Mouse (Mus musculus) olfactory bulb, adult 2 months (tissue): ENCODE data around the gene Gpa33. TPM values are rescaled to one million over a fixed set of nuclear protein-coding genes. Genes with fewer than 3 reads are reported as not detected.

ENCODE experiments used
- H3K27ac ChIP-seq: fragments of 200-500 bp; 2 replicates; pipeline ENCODE4 v1.5.1; 2012; ENCODE audit warnings: low read depth, low read length; ENCODE audit not compliant: insufficient read depth
- H3K4me1 ChIP-seq: fragments of 200-500 bp; 2 replicates; pipeline ENCODE4 v1.6.1; 2012; ENCODE audit warnings: low read length; ENCODE audit not compliant: control insufficient read depth, insufficient read depth
- H3K4me3 ChIP-seq: fragments of 200-500 bp; 2 replicates; pipeline ENCODE4 v1.5.1; 2012; ENCODE audit warnings: mild to moderate bottlenecking, low read depth, low read length, moderate library complexity; ENCODE audit not compliant: insufficient read depth
- CTCF ChIP-seq: fragments of 200-500 bp; IDR thresholded peaks from 2 replicates; pipeline ENCODE4 v1.5.1; 2012; ENCODE audit warnings: low read depth, mild to moderate bottlenecking, low read length, moderate library complexity; ENCODE audit not compliant: insufficient read depth
- POLR2A ChIP-seq: fragments of 200-500 bp; IDR thresholded peaks from 2 replicates; pipeline ENCODE4 v1.6.1; 2012; ENCODE audit warnings: mild to moderate bottlenecking, low read depth, low read length, moderate library complexity; ENCODE audit not compliant: insufficient read depth
- WGBS: fragments of 180-500 bp; shearing (Covaris S2); methylation state at CpG from one replicate; pipeline ENCODE4 v1.1.7; 2018; 5-methylcytosine and 5-hydroxymethylcytosine counted together
- polyA plus RNA-seq: library from polyadenylated mRNA; stranded (reverse); fragments of >200 nt; gene quantifications from 2 replicates; pipeline ENCODE4 v1.2.4, GENCODE M21; 2012; ENCODE audit warnings: low replicate concordance; ENCODE audit not compliant: missing spikeins, insufficient read depth, insufficient read length

Gpa33 gene
- polyA plus RNA-seq, 1 experiment = not detected

- 96% methylated on average over 3 of the region's 3 CpGs for WGBS
- no peak overlapping the region for H3K27ac ChIP-seq
These were observed 25.2 kb upstream of the Gpa33 start for GRCm38 (mm10) chr1:166104858-166105257.

GRCm38 (mm10) chr1:166105464-166105863 is 24.6 kb upstream of the Gpa33 start:
- TF ChIP-seq CTCF (no peak), POLR2A (no peak)

More at GRCm38 (mm10) chr1:166104858-166105257, 25.2 kb upstream of the Gpa33 start:
- no peak for TF ChIP-seq CTCF
- TF ChIP-seq POLR2A = no peak
- 0 out of 2 replicates have a peak, but pooled peaks cover 4% of the 10 kb centered on the region for H3K4me1 ChIP-seq
- H3K4me3 ChIP-seq = no peak overlapping the region

GRCm38 (mm10) chr1:166114986-166115385 is 15.1 kb upstream of the Gpa33 start:
- TF ChIP-seq CTCF (no peak), POLR2A (no peak)
- Histone ChIP-seq H3K4me3 (no peak overlapping the region), H3K27ac (no peak overlapping the region), H3K4me1 (peaks cover 7% of the 10 kb centered on the region)
- WGBS = 94% methylated on average over 3 of the region's 3 CpGs

More at GRCm38 (mm10) chr1:166105464-166105863, 24.6 kb upstream of the Gpa33 start:
- H3K4me1 ChIP-seq = 0 out of 2 replicates have a peak, but pooled peaks cover 4% of the 10 kb centered on the region
- no peak overlapping the region for H3K27ac ChIP-seq
- no peak overlapping the region for H3K4me3 ChIP-seq
- WGBS = 82% methylated on average over 6 of the region's 6 CpGs

- WGBS = 92% methylated on average over 4 of the region's 4 CpGs
- H3K4me1 ChIP-seq = peaks cover 7% of the 10 kb centered on the region
- no peak overlapping the region for H3K4me3 ChIP-seq
- no peak overlapping the region for H3K27ac ChIP-seq
- TF ChIP-seq POLR2A = no peak
These were observed 14.3 kb upstream of the Gpa33 start for GRCm38 (mm10) chr1:166115719-166116118.

GRCm38 (mm10) chr1:166117866-166118639 is 12.0 kb upstream of the Gpa33 start:
- Histone ChIP-seq H3K4me3 (no peak overlapping the region), H3K27ac (peak overlapping the region; percentile 24), H3K4me1 (peaks cover 7% of the 10 kb centered on the region)
- WGBS = 42% methylated on average over 13 of the region's 13 CpGs
- TF ChIP-seq CTCF (no peak), POLR2A (no peak)

GRCm38 (mm10) chr1:166122114-166122513 is 7.9 kb upstream of the Gpa33 start:
- TF ChIP-seq POLR2A (no peak), CTCF (no peak)
- no peak overlapping the region for H3K27ac ChIP-seq
- peaks cover 7% of the 10 kb centered on the region for H3K4me1 ChIP-seq
- H3K4me3 ChIP-seq = no peak overlapping the region
- WGBS = 83% methylated on average over 7 of the region's 7 CpGs

- 97% methylated on average over 1 of the region's 1 CpGs for WGBS
- peaks cover 7% of the 10 kb centered on the region for H3K4me1 ChIP-seq
- no peak overlapping the region for H3K27ac ChIP-seq
- TF ChIP-seq POLR2A = no peak
- no peak overlapping the region for H3K4me3 ChIP-seq
These were observed 7.0 kb upstream of the Gpa33 start for GRCm38 (mm10) chr1:166123045-166123444.

GRCm38 (mm10) chr1:166123751-166124150 is 6.3 kb upstream of the Gpa33 start:
- WGBS = 91% methylated on average over 8 of the region's 8 CpGs
- Histone ChIP-seq H3K27ac (no peak overlapping the region), H3K4me3 (no peak overlapping the region), H3K4me1 (peaks cover 3% of the 10 kb centered on the region; the same call in 1 of the 2 replicates)
- TF ChIP-seq CTCF (no peak), POLR2A (no peak)

- peaks cover 2% of the 10 kb centered on the region; the same call in 1 of the 2 replicates for H3K4me1 ChIP-seq
- 85% methylated on average over 8 of the region's 8 CpGs for WGBS
- TF ChIP-seq CTCF (no peak), POLR2A (no peak)
- no peak overlapping the region for H3K4me3 ChIP-seq
- no peak overlapping the region for H3K27ac ChIP-seq
These were observed 5.0 kb upstream of the Gpa33 start for GRCm38 (mm10) chr1:166124932-166125593.
